Mouse (Mus musculus) frontal cortex, postnatal 10 days (tissue): ENCODE measurements around the gene Mbd3.

Experiments used
- DNase-seq, 2 experiments: peaks; one replicate each; pipeline ENCODE4 v3.0.0; 2022; ENCODE audit warnings: low spot score in 2 of 2, mixed read lengths in 1 of 2

Mbd3 gene

DNA sequence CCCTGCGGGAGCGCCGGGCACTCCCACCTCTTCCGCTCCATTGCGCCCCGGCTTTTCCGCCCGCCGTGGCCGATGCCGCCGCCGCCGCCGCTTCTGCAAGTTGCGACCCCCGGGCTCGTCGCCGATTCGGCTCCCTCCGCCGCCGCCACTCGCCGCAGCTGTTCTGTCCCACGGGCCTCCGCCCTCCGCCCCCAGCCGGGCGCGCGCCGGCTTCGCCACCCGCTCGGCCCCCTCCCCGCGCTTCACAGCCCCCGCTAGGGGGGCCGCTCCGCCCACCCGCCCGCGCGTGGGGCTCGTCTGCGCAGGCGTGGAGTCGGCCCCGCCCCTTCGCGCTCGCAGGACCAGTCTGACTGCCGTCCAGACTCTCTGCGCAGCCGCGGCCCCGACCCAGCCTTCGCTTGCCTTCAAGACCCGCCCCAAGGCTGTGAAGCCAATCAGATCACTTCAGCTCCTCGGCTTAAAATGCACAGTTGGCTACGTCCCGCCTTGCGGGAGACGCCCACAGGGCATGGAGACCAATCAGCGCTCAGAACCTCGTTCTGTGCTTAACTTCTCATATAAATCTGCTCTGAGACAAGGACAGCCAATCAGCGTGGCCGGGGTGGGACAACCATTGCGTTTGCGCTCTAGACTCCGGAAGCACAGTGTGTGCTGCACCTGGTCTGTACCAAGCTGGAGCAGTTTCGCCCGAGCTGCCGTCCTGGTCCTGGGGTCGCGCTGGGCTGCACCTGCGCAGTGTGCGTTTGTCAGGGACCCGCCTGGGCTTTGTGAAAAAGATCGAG, at the start of gene Mbd3:
Gene Mbd3 (minus strand): TSS at position 360 of the 782 bp plus-strand sequence.
- peak; percentile 100 for DNase-seq

DNA sequence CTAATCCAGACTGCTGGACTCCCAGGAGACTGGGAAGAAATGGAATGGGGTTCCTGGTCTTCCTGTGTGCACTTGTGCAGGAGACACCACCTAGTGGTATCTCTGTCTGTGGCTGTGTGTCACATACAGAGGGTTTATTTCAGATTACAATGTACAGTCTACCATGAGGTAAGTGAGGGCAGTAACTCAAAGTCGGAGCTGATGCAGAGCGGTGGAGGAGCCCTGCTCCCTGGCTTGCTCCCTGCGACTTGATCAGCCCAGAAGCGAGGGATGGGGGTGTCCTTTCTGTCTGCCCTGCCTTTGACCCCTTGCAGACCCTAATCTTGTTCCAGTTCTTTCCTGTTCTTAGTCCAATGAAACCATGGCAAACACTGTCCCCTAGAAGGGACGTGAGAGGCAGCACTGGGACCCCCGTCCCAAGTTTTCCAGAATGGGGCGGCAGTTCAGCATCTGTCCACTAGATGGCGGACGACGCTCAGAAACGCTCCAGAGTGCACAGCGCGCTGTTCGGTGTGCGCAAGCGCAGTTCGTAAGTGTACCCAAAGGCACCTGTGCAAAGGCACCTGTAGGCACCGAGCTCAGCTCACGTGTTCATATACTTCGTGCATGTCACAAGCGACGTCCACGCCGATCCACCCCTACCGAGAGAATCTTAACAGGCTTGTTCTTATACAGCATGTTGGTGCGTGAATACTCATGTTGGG, 46.7 kb upstream of the Mbd3 start:
- peak; percentile 38 to 69 for DNase-seq

DNA sequence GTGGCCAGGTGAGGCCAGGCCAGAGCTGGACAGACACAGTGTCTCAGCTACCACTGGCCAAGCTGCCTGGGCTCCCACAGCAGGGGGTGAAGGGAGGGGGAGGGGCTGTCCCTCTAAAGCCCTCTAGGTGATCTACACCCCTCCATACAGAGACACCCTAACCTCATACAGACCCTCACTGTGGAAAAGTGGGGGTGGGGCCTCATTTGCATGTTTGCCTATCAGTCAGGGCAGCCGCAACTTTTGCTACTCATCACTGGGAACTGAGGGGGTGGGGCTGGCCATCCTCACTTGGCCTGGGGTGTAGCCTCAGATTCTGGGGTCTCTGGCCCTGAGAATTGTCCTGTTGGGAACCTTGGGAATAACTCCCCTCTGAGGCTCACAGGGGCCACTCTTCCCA, 45.7 kb upstream of the Mbd3 start:
- DNase-seq = no peak

DNA sequence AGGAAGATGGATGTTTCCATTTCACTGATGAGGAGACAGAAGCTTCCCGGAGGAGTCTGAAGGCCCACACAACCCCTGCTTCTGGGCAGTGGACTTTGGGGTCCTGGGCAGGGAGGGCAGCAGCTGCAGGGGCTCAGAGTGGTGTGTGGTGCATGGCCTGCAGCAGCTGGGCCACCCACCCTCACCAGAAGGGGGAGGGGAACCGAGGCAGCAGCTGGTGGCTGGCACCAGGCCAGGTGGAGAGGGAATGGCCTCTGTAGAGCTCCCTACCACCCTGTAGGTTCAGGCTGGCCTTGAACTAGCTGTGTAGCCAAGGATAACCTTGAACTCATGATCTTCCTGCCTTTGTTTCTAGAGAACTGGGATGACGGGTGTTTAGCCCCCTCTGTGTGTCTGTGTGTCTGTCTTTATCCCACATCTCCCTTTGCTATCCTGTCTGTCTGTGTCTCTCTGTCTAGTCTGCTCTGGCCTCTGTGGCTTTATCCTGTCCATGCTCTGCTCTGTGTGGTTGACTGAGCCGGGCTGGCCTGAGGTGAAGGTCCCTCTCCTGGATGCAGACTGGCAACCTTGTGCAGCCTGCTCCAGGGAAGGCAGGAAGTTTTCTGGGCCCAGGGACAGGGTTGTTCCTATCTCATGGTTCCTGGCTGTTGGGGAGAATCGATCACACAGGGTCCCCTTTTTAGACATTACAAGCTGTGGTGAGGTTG, 45.1 kb upstream of the Mbd3 start:
- no peak for DNase-seq

DNA sequence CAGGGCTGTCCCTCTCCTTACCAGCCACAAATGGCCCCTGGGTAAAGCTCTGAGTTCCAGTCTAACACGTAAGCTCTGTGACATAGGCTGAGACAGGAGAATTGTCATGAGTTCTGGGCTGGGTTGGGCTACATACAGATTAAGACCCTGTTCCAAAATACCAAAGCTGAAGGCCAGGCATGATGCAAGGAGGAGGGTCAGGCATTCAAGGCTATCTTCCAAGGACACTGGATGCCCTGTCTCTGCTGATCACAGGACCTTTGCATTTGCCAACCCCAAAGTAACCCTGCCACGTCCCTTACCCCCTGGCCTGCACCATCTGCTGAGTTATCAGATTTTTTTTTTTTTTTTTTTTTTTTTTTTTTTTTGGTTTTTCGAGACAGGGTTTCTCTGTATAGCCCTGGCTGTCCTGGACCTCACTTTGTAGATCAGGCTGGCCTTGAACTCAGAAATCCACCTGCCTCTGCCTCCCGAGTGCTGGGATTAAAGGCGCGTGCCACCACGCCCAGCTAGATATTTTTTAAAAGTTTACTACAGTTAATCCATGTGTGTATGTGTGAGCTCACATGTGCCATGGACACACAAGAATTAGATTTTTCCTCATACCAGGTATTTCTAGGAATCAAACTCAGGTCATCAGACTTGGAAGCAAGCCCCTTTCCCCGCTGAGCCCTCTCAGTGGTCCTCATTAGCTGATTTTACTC, 44.4 kb upstream of the Mbd3 start:
- no peak for DNase-seq

DNA sequence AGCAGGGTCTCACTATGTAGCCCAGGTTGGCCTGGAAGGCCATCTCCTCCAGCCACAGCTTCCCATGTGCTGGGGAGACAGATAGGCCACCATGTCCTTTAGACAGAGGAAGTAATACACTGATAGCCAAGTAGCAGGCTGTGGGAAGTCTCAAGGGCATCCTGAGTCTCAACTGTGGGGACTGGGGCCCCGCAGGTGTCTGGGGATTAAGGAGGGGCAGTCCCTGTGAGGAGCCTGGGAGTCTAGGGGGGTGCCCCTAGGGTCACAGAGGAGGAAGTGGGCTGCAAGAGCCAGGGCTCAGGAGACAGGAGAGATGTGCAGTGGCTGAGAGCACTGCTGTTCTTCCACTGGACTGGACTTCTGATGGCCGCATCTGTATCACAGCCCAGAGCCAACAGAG, 43.6 kb upstream of the Mbd3 start:
- DNase-seq = no peak

DNA sequence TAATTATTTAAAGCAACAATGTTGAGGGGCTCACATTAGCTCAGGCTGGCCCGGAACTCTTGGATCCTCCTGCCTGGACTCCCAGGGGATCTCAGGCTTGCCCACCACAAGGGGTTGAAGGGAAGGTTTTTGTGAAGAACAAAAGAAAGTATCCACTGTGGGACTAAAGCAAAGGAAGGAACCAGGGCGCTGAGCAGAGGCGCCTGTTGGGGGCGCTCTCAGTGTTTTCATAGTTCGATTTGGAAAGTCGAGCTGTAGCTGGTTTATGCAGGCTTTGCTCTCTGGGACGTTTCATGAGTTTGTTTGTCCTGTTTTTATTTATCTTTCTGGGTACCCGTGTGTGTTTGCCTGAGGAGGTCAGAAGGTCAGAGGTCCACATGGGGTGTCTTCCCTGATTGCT, 42.2 kb upstream of the Mbd3 start:
- DNase-seq = no peak

DNA sequence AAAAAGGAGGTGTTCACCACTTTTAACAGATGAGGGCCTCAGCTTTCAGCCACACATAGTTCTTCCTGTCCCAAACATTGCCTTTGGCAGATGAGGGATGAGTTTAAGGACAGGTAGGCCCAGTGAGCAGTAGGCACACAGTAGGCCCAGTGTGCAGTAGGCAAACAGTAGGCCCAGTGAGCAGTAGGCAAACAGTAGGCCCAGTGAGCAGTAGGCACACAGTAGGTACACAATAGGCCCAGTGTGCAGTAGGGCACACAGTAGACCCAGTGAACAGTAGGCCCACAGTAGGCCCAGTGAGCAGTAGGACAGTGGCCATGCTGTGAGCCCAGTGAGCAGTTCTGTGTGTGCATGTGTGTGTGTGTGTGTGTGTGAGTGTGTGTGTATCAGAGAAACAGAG, 40.7 kb upstream of the Mbd3 start:
- DNase-seq = no peak

DNA sequence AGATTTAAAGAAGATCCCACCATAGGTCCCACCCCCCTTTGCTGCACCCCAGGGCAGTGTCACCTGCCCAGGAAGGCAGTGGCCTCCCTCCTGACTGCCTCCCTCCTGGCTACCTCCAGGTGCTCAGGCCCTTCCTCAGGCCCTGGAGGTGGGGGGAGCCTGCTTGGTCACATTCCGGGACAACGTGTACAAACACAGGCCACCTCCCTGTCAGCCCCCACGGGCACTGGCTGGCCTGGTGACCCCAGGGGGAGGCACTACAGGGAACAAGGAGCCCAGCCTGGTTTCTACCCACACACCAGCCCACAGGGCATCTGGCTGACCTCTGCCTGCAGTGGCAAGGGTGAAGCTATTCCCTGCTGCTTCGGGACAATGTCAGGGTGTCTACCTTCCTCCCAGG, 38.6 kb upstream of the Mbd3 start:
- DNase-seq = no peak

DNA sequence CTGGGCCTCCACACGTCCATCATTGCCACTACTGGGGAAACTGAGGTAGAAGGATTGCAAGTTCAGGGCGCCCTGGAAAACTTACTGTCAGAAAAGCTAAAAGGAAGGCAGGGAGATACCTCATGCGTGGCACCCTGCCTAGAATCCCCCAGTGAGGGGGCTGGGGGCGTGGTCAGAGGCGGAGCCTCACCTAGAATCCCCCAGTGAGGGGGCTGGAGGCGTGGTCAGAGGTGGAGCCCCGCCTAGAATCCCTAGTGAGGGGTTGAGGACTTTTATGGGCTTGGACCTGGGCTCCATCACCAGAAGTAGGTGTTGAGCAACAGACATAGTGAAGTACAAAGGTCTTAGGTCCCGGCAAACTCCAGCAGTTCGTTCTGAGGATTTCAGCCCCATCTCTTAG, 36.9 kb upstream of the Mbd3 start:
- DNase-seq = no peak

DNA sequence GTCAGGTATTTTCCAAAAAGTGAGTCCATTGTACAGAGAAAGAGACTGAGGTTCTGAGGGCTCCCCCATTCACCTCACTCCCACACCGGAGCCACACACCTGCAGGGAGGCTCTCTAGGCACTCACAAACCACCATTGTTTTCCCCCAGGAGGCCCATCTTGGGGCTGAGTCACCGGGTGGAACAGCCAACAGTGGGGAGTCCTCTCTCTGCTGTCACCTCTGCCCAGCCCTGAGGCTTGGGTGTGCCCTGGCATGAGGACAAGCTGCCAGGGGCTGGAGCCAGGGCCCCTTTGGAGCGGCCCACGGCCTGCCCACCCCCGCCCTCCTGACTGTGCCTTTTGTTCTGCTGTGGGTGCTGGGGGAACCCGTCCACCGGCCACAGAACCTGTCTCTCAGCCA, 36.4 kb upstream of the Mbd3 start:
- DNase-seq = no peak

DNA sequence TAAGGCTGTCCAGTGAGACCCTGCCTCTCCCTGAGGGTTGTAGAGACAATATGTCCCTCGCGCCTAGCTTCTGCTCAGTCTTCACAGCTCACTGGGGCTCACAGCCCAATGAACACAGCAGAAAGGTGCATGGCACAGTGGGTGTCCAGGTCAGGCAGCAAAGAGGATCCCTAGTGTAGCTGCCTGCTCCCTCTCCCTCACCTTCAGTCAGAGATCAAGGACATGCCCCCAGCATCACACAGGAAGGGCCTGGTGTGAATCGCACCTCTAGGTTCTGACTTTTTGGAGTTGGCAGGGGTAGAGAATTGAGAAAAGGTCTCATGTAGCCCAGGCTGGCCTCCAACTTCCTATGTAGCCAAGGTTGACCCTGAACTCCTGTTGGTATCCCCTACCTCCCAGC, 35.5 kb upstream of the Mbd3 start:
- DNase-seq = no peak

DNA sequence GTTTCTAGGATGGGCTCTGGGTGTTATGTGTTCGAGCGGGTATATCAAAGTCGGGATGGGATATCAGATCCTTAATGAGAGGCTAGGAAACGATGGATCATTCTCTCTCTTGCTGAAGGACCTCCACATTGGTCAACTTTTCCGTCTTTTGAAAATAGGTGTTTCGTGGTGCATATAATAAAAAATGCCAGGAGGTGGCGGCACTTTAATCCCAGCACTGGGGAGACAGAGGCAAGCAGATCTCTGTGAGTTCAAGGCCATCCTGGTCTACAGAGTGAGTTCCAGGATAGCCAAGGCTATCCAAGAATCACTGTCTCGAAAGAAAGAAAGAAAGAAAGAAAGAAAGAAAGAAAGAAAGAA, 34.9 kb upstream of the Mbd3 start:
- DNase-seq = no peak

DNA sequence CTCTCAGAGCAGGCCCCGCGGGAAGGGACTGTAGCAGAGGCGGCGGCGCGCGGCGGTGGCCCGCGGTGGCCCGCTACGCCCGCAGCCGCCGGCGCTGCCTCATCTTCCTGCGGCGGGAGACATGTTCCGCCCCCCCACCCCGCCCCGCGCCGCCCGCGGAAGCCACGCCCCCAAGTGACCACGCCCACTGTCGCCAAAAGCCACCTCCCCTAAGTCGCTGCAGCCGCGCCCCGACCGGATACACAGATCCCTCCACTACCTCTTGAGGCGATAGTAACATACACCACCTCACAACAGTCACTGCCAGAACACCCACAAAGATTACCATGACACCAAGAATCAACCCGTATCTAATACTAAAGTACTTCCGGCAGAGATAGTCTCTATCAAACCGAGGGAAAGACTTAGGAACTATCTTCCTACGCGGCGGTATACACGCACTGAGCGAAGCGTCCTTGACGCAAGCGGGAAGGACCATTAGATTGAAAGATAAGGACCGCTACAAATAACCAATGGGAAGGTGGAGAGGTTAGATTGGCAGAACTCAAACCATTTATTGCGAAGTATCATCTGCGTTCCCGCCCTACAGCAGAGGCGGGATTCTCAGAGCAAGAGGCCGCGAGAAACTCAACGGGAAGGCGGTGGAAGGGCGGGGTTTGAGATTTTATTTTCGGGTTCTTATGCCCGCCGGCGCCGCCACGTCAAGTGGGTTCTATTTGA, 34.3 kb upstream of the Mbd3 start, which contains the start of gene Tcf3:
Gene Tcf3 (minus strand): TSS at position 135 of the 720 bp plus-strand sequence.
- peak; percentile 92 to 95 for DNase-seq

DNA sequence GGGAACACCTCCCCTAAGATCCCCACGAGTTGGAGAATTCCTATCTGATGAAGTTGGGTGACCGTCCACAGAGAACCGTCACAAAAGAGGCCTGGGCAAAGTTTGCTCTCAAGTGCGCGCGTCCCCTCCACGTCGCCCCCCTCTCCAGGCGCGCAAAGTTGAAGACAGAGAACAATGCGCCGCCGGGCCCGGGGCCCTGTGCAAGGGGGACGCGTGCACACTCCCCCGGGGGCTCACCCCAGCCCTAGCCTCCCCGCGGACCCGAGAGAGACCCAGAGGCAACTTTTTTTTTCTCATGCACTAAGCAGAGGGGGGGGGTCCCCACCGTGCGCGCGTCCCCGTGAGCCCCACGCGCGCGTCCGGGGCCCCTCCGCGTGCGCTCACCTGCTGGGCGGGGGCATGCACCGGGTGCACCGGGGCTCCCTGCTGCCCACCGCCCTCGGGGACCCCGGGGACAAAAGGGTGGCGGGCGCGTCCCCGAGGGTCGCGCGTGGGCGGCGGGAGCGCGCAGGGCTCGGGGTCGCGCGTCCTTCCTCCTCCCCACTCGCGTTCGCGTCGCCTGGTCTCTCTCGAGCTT, 33.7 kb upstream of the Mbd3 start:
- no peak for DNase-seq

DNA sequence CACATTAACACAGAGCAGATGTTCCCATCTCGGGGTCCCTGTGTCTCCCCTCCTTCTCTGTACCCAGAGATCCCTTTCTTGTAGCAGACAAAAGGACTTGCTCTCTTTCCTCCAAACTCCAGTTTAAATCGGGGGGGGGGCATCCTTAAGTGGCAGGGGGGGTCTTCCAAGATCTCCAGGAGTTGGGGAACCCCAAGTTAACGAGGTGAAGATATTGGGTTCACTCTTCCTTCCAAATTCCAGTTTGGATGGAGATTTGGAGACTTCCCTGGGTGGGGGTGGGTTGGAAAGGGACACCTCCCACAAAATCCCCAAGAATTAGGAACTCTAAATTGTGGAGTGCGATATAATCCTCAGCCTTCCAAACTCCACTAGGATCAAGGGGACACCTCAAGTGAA, 33.0 kb upstream of the Mbd3 start:
- no peak for DNase-seq

DNA sequence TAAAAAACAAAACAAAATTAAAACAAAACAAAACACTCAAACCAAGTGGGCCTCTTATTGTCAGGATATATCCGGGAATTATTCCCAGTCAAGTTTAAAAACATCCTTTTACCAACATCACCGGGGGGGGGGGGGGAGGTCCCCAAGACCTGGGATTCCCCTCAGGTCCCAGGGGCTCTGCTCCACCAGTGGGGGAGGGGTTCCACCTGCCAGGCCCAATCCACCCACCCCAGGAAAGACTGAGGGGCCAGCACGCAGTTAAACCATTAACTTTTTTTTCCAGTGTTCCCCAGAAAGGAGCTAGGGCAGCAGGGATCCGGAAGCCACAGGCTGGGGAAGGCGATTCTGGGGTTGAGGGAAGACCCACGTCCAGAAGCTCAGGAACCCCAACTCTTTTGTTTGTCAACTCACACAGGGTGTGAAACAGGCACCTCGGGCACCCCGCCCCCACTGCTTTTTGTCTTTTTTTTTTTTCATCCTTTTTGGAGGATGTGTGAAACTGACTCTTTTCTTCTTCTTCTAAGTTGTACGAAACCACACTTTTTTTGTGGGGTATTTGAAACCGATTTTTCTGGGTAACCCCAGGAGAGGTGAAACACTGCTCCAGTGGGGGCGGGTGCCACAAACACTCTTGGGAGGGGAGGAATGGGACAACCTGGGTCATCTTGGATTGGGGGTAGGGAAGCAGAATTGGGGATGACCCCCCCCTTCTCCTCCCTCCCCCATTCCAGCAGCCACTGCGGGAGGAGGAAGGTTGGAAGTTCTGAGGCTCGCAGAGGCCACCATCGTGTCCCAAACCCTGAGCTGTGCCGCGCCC, 32.4 kb upstream of the Mbd3 start:
- no peak for DNase-seq

DNA sequence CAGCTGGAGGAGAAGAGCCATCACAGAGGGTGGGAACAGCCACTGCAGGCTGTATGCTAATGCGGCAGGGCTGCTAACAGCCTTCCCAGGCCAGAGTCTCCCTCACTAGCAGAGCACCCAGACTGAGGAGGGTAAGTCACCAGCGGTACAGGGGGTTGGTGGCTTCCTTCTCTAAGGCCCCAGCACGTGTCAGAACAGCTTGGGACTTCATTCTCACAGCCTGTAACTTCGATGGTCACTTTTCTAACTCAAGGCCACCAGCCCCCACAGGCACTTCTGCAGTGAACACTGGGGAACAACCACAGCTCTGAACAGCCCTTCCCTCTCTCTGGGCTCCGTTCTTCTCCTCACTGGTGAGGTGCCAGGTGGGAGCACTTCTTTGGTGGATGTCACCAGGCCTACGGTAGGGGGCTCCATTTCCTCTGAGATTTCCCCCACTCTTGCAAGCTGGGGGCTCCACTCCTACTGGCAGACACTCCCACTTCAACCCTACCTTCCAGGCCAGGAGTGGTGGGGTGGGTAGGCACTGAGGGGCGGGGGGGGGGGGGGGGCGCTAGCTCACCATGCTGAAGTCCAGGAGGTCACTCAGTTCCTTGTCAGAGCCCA, 31.1 kb upstream of the Mbd3 start:
- DNase-seq = no peak

DNA sequence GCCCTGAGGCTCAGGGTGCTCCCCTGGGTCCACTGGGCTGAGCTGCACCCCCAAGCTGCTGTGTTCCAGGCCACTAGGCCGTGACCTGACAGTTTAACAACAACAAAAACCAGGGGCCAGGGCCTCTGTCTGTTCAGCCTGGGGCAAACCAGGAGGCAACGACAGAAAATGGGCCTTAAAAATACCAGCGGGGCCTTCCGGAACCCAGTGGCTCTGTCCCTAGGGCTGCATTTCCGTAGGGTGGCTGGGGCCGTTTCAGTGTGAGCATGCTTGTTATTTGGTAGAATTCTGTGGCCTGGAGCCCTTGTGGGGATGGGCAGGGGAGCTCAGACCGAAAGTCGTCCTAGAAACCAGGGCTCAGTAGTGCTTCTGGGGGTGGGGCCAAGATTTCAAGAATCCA, 30.4 kb upstream of the Mbd3 start:
- no peak for DNase-seq

DNA sequence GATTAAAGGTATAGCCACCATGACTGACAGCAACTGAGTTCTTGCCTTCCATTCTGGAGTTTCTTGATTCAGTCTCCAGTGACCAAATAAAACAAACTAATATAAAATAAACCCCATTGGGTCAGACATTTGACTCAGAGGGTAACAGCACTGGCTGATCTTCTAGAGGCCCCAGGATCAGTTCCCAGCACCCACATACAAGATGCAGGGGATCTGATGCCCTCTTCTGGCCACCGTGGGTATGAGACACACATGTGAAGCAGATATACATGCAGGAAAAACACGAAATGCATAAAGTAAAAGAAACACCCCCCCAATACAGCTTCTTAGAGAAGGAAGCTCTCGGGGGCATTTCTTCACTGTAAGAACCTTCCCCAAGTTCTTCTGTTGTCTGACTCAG, 25.7 kb upstream of the Mbd3 start:
- no peak for DNase-seq
